Mouse (Mus musculus) layer of hippocampus, adult 2 months (tissue): ENCODE results near the gene Ninj2. TPM values are rescaled to one million over a fixed set of nuclear protein-coding genes. Genes with fewer than 3 reads are reported as not detected.

Experiments used
- DNase-seq, 2 experiments: peaks; one replicate each; pipeline ENCODE4 v3.0.0; 2022; ENCODE audit warnings: low spot score in 2 of 2
- H3K27ac ChIP-seq: fragments of 200-600 bp; 2 replicates; pipeline ENCODE4 v1.8.1; 2022
- H3K4me3 ChIP-seq: fragments of 200-600 bp; 2 replicates; pipeline ENCODE4 v1.8.1; 2022; ENCODE audit warnings: mild to moderate bottlenecking
- CTCF ChIP-seq: fragments of 200-600 bp; conservative IDR thresholded peaks from 2 replicates; pipeline ENCODE4 v1.8.1; 2022; ENCODE audit warnings: antibody characterized with exemption, mild to moderate bottlenecking, moderate library complexity
- long read RNA-seq, 2 experiments: library from polyadenylated mRNA; stranded (forward); transcript quantifications; one replicate each; pipeline ENCODE4 v2.0.0; 2021; ENCODE audit warnings: borderline mapping rate in 2 of 2
- total RNA-seq, 2 experiments: library from RNA; stranded (reverse); gene quantifications; 2 replicates each; pipeline ENCODE4 v1.2.3; 2021

The Ninj2 gene
- total RNA-seq = under 1 TPM; 0.74 to 0.91 TPM
- long read RNA-seq, experiment 1 = 0 reads
- long read RNA-seq, experiment 2, partial matches to known transcripts = 0 of 2 reads
- long read RNA-seq, experiment 2, other reads (novel, unspliced or antisense) = 1 of 2 reads

GRCm38 (mm10) chr6:120093100-120093499 lies at the start of gene Ninj2:
TSS of gene Ninj2 (plus strand) at chr6:120093350.
- peak within 1 kb of the TSS; percentile 41; the same call in 1 of the 2 replicates for H3K27ac ChIP-seq
- no peak for DNase-seq
- no peak within 1 kb of the TSS for H3K4me3 ChIP-seq
- no peak for TF ChIP-seq CTCF

- H3K4me3 ChIP-seq = no peak overlapping the region
- no peak for TF ChIP-seq CTCF
- no peak overlapping the region for H3K27ac ChIP-seq
- DNase-seq = no peak
Observed at GRCm38 (mm10) chr6:120045406-120045805, 47.7 kb upstream of the Ninj2 start.

- Histone ChIP-seq H3K27ac (no peak overlapping the region), H3K4me3 (no peak overlapping the region)
- DNase-seq = no peak
- TF ChIP-seq CTCF = no peak
Observed at GRCm38 (mm10) chr6:120047705-120048292, 45.4 kb upstream of the Ninj2 start.

- TF ChIP-seq CTCF = no peak
- H3K4me3 ChIP-seq = no peak overlapping the region
- no peak overlapping the region for H3K27ac ChIP-seq
- no peak for DNase-seq
Observed at GRCm38 (mm10) chr6:120054412-120054811, 38.7 kb upstream of the Ninj2 start.

- DNase-seq = no peak
- H3K27ac ChIP-seq = no peak overlapping the region
- TF ChIP-seq CTCF = no peak
- no peak overlapping the region for H3K4me3 ChIP-seq
Observed at GRCm38 (mm10) chr6:120055666-120056540, 37.2 kb upstream of the Ninj2 start.

- H3K27ac ChIP-seq = peak overlapping the region; percentile 68
- no peak for TF ChIP-seq CTCF
- no peak overlapping the region for H3K4me3 ChIP-seq
- DNase-seq = peak in 1 of 2 experiments; percentile 3
Observed at GRCm38 (mm10) chr6:120062934-120063333, 30.2 kb upstream of the Ninj2 start.

GRCm38 (mm10) chr6:120064627-120065026 lies 28.5 kb upstream of the Ninj2 start:
- Histone ChIP-seq H3K27ac (peak overlapping the region; percentile 28; the same call in 1 of the 2 replicates), H3K4me3 (no peak overlapping the region)
- DNase-seq = no peak
- no peak for TF ChIP-seq CTCF

GRCm38 (mm10) chr6:120065552-120066177 lies 27.5 kb upstream of the Ninj2 start:
- Histone ChIP-seq H3K4me3 (no peak overlapping the region), H3K27ac (no peak overlapping the region)
- TF ChIP-seq CTCF = no peak
- no peak for DNase-seq

GRCm38 (mm10) chr6:120069546-120069945 lies 23.6 kb upstream of the Ninj2 start:
- no peak overlapping the region for H3K4me3 ChIP-seq
- DNase-seq = no peak
- TF ChIP-seq CTCF = no peak
- H3K27ac ChIP-seq = no peak overlapping the region

GRCm38 (mm10) chr6:120072630-120073029 lies 20.5 kb upstream of the Ninj2 start:
- Histone ChIP-seq H3K27ac (no peak overlapping the region), H3K4me3 (no peak overlapping the region)
- TF ChIP-seq CTCF = no peak
- no peak for DNase-seq

GRCm38 (mm10) chr6:120076619-120077450 lies 16.3 kb upstream of the Ninj2 start:
- DNase-seq = no peak
- TF ChIP-seq CTCF = no peak
- H3K27ac ChIP-seq = no peak overlapping the region
- no peak overlapping the region for H3K4me3 ChIP-seq

GRCm38 (mm10) chr6:120079547-120079946 lies 13.6 kb upstream of the Ninj2 start:
- no peak for TF ChIP-seq CTCF
- Histone ChIP-seq H3K27ac (no peak overlapping the region), H3K4me3 (no peak overlapping the region)
- no peak for DNase-seq

- TF ChIP-seq CTCF = no peak
- Histone ChIP-seq H3K4me3 (no peak overlapping the region), H3K27ac (no peak overlapping the region)
- DNase-seq = no peak
Observed at GRCm38 (mm10) chr6:120081516-120081915, 11.6 kb upstream of the Ninj2 start.
